Mouse (Mus musculus) erythroblast, embryonic 14.5 days (primary cell): ENCODE measurements around the gene Entpd5.

Source experiments
- GATA1 ChIP-seq: IDR thresholded peaks from 2 replicates; pipeline ENCODE4 v1.6.1; 2012; ENCODE audit warnings: low read length, inconsistent platforms, mixed read lengths
- TAL1 ChIP-seq: IDR thresholded peaks from 3 replicates; pipeline ENCODE4 v1.6.1; 2012; ENCODE audit warnings: low read length, inconsistent platforms, mixed read lengths

DNA sequence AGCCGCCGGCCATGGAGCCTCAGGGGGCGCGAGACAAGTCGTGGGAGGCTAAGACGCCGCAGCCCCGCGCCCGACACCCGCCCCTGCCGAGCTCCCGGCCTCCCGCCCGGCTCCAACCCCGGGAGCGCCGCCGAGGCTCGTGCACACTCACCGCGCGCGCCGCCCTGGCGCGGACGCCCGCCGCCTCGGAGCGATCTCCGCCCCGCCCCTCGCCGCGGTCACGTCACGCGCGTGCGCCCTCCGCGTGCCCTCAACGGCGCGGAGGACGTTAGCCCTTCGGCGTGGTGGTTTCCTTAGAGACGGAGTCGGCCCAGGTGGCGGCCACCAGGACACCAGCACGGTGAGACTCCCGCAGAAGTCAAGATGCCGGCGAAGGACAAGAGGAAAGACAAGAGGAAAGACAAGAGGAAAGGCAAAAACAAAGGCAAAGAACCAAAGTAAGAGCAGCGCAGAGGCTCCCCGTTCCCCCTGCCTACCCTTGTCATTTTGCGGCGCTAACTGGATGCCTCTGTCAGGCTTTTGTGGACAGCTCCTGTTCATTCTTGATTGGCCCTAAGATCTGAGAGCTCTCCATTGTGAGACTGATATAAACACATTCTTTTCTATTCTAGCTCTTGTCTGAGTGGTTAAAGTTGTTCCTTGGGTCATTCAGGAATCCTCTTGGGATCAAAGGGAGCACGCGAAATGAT, at the start of gene Entpd5, which contains the start of gene Bbof1:
- no peak for TF ChIP-seq GATA1
- TF ChIP-seq TAL1: no peak
